8 mouse cellular contexts compared by ENCODE assay signal in genomic region chr4:81762592-81763229, GRCm38 (mm10).
DNase-seq lines count a peak whose midpoint lies in the region; ATAC-seq lines count a peak whose summit lies in the region.

No protein-coding gene starts in this region.

- no peaks in the 10 kb centered on the region for H3K9me3 ChIP-seq in heart, embryonic 10.5 days
- H3K9me3 ChIP-seq in embryonic facial prominence, embryonic 10.5 days = no peaks in the 10 kb centered on the region
- H3K9me3 ChIP-seq in heart, embryonic 13.5 days = no peaks in the 10 kb centered on the region
- H3K9me3 ChIP-seq in limb, embryonic 15.5 days = no peaks in the 10 kb centered on the region

- H3K36me3 ChIP-seq in heart, embryonic 10.5 days = no peaks in the 10 kb centered on the region
- no peaks in the 10 kb centered on the region for H3K36me3 ChIP-seq in embryonic facial prominence, embryonic 10.5 days (replicated peaks)
- no peaks in the 10 kb centered on the region for H3K36me3 ChIP-seq in heart, embryonic 13.5 days
- no peaks in the 10 kb centered on the region for H3K36me3 ChIP-seq in limb, embryonic 15.5 days

- H3K9ac ChIP-seq in heart, embryonic 13.5 days = 0 out of 2 replicates have a peak overlapping the region, but pooled peaks have one; percentile 52
- H3K9ac ChIP-seq in limb, embryonic 15.5 days = no peak overlapping the region

- H3K4me3 ChIP-seq in heart, embryonic 10.5 days = no peak overlapping the region
- H3K4me3 ChIP-seq in embryonic facial prominence, embryonic 10.5 days = no peak overlapping the region
- no peak overlapping the region for H3K4me3 ChIP-seq in heart, embryonic 13.5 days
- H3K4me3 ChIP-seq in limb, embryonic 15.5 days = no peak overlapping the region

- WGBS in heart, embryonic 10.5 days = 39% methylated on average over 11 of the region's 11 CpGs
- 28% methylated on average over 11 of the region's 11 CpGs for WGBS in embryonic facial prominence, embryonic 10.5 days
- WGBS in heart, embryonic 13.5 days = 44% methylated on average over 11 of the region's 11 CpGs
- WGBS in limb, embryonic 15.5 days = 21% methylated on average over 11 of the region's 11 CpGs

- intact Hi-C loops in heart, postnatal 14 days (cut with DNase I) = no loop called here

- peaks cover 23% of the 10 kb centered on the region for H3K4me1 ChIP-seq in heart, embryonic 10.5 days
- H3K4me1 ChIP-seq in embryonic facial prominence, embryonic 10.5 days = peaks cover 26% of the 10 kb centered on the region
- peaks cover 37% of the 10 kb centered on the region for H3K4me1 ChIP-seq in heart, embryonic 13.5 days
- peaks cover 26% of the 10 kb centered on the region for H3K4me1 ChIP-seq in limb, embryonic 15.5 days

- no peak for DNase-seq in heart, embryonic 10.5 days (ENCODE audit: low spot score)
- no peak for DNase-seq in heart, postnatal 14 days
- DNase-seq in embryonic facial prominence, embryonic 10.5 days (ENCODE audit: low spot score) = peak; percentile 16
- DNase-seq in cerebellum, postnatal 4 days (ENCODE audit: low spot score in 2 of 2) = no peak
- DNase-seq in layer of hippocampus, adult 11-12 months (ENCODE audit: low spot score) = no peak

- ATAC-seq in heart, embryonic 13.5 days (ENCODE audit: extremely low read depth, insufficient number of reproducible peaks, low FRiP score, low TSS enrichment) = no peak
- ATAC-seq in limb, embryonic 15.5 days (ENCODE audit: insufficient number of reproducible peaks, low FRiP score, low TSS enrichment, low read depth) = no peak
- ATAC-seq in monocyte, adult 5-6 weeks (replicated peaks; ENCODE audit: insufficient number of reproducible peaks, low FRiP score, low TSS enrichment, poor library complexity, severe bottlenecking) = no peak

- H3K4me2 ChIP-seq in heart, embryonic 13.5 days = no peak overlapping the region
- H3K4me2 ChIP-seq in limb, embryonic 15.5 days = no peak overlapping the region

- no peaks in the 10 kb centered on the region for H3K27me3 ChIP-seq in heart, embryonic 10.5 days (ENCODE audit: insufficient read depth, poor library complexity, severe bottlenecking)
- H3K27me3 ChIP-seq in embryonic facial prominence, embryonic 10.5 days (replicated peaks; ENCODE audit: low read depth, poor library complexity, severe bottlenecking) = 0 out of 2 replicates have a peak, but pooled peaks cover 8% of the 10 kb centered on the region
- no peaks in the 10 kb centered on the region for H3K27me3 ChIP-seq in heart, embryonic 13.5 days (replicated peaks)
- no peaks in the 10 kb centered on the region for H3K27me3 ChIP-seq in limb, embryonic 15.5 days

- peak overlapping the region; percentile 82 for H3K27ac ChIP-seq in heart, embryonic 10.5 days
- H3K27ac ChIP-seq in embryonic facial prominence, embryonic 10.5 days (replicated peaks) = peak overlapping the region; percentile 65
- peak overlapping the region; percentile 45 for H3K27ac ChIP-seq in heart, embryonic 13.5 days (replicated peaks)
- H3K27ac ChIP-seq in limb, embryonic 15.5 days = peak overlapping the region; percentile 89
